Mouse (Mus musculus) kidney, embryonic 14.5 days (tissue): ENCODE data around the gene Tmem123. TPM values are rescaled to one million over a fixed set of nuclear protein-coding genes. Genes with fewer than 3 reads are reported as not detected.

Source experiments
- ATAC-seq: fragments of 200-750 bp; cut with Nextera tagmentation; 2 replicates; pipeline ENCODE4 v1.8.0; 2017; ENCODE audit warnings: moderate number of reproducible peaks, mild to moderate bottlenecking, moderate TSS enrichment, moderate library complexity; ENCODE audit not compliant: low FRiP score, low TSS enrichment
- H3K27ac ChIP-seq: fragments of 300-500 bp; sonication (generic); 2 replicates; pipeline ENCODE4 v1.5.1; 2014; ENCODE audit warnings: low read depth, mild to moderate bottlenecking, low read length, moderate library complexity, mixed read lengths
- H3K27me3 ChIP-seq: fragments of 300-500 bp; sonication (generic); 2 replicates; pipeline ENCODE4 v1.6.1; 2014; ENCODE audit warnings: mild to moderate bottlenecking, low read length; ENCODE audit not compliant: control insufficient read depth, insufficient read depth
- H3K36me3 ChIP-seq: fragments of 300-500 bp; sonication (generic); 2 replicates; pipeline ENCODE4 v1.6.1; 2014; ENCODE audit warnings: low read length, mixed read lengths; ENCODE audit not compliant: control insufficient read depth, insufficient read depth
- H3K4me1 ChIP-seq: fragments of 300-500 bp; sonication (generic); 2 replicates; pipeline ENCODE4 v1.6.1; 2014; ENCODE audit warnings: low read length, mixed read lengths; ENCODE audit not compliant: control insufficient read depth, insufficient read depth
- H3K4me2 ChIP-seq: fragments of 300-500 bp; sonication (generic); replicated peaks from 2 replicates; pipeline ENCODE4 v1.6.1; 2014; ENCODE audit warnings: low read depth, mild to moderate bottlenecking, low read length
- H3K4me3 ChIP-seq: fragments of 300-500 bp; sonication (generic); 2 replicates; pipeline ENCODE4 v1.5.1; 2014; ENCODE audit warnings: mild to moderate bottlenecking, low read length
- H3K9ac ChIP-seq: fragments of 300-500 bp; sonication (generic); 2 replicates; pipeline ENCODE4 v1.6.1; 2014; ENCODE audit warnings: low read depth, mild to moderate bottlenecking, low read length, moderate library complexity
- H3K9me3 ChIP-seq: fragments of 300-500 bp; sonication (generic); 2 replicates; pipeline ENCODE4 v1.6.1; 2016; ENCODE audit warnings: low read length; ENCODE audit not compliant: control insufficient read depth
- WGBS: fragments of 180-500 bp; shearing (Covaris S2); extraction: QIAGEN DNeasy Blood & Tissue Kit; methylation state at CpG from one replicate; pipeline ENCODE4 v1.1.7; 2014; 5-methylcytosine and 5-hydroxymethylcytosine counted together
- polyA plus RNA-seq: library from polyadenylated mRNA; unstranded; fragments of >200 nt; fragmentation: Nextera tagmentation; extraction: Ambion mirVana; gene quantifications from 2 replicates; pipeline ENCODE4 v1.2.1, GENCODE M21; 2014

The Tmem123 gene
- polyA plus RNA-seq, 1 experiment from 2014 or later: 114 TPM

DNA sequence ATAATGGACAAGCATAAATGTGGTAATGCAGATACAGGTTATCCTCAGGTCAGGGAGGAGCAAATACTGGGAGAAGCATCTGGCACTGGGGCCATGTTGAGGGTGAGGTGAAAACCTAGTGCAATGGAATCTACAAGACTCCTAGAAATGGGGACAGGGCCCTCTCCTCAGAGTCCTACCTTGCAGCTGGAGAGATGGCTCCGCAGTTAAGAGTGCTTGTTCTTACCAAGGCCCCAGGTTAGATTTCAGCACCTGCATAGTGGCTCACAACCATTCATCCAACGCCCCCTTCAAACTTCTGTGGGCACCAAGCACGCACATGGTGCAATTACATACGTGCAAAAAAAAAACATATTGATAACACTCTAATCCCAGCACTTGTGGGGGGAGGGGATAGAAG, 15.9 kb downstream of the Tmem123 start:
- Histone ChIP-seq H3K27ac (no peak overlapping the region), H3K4me3 (no peak overlapping the region), H3K9ac (no peak overlapping the region), H3K4me1 (no peaks in the 10 kb centered on the region), H3K9me3 (no peaks in the 10 kb centered on the region), H3K36me3 (no peaks in the 10 kb centered on the region), H3K27me3 (no peaks in the 10 kb centered on the region), H3K4me2 (no peak overlapping the region)
- WGBS: 94% methylated on average over 4 of the region's 4 CpGs
- ATAC-seq: no peak

DNA sequence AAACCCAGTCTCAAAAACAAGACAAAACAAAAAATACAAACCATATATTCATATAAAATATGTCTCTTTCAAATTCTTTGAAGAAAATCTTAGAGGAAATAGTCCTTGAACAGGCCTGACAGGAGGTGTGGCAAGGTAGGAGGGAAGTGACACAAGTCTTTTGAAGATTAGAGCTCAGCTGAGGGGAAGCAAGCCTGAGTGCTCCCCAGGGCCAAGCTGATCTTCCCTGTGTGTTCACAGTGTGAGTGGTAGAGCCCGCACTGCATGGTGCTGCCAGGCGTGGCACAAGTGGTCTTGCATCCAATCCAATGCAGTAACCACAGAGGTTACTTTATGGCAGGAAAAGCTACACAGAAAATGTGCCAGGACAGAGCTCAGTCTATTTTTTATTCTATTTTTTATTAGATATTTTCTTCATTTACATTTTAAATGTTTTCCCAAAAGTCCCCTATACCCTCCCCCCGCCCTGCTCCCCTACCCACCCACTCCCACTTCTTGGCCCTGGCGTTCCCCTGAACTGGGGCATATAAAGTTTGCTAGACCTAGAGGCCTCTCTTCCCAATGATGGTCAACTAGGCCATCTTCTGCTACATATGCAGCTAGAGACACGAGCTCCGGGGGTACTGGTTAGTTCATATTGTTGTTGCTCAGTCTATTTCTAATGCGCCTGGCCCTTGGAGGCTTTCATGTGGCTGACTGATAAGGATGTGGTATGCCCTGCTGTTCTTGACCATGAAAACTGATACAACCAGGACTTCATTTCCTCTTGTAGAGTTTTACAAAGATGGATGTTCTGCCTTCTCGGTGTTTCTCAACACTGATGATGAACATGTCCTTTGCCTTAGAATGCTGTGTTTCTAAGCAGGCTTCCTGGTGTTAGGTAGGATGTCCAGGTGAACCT, 16.7 kb downstream of the Tmem123 start:
- Histone ChIP-seq H3K27ac (no peak overlapping the region), H3K27me3 (no peaks in the 10 kb centered on the region), H3K4me1 (no peaks in the 10 kb centered on the region), H3K4me2 (no peak overlapping the region), H3K9me3 (no peaks in the 10 kb centered on the region), H3K36me3 (no peaks in the 10 kb centered on the region), H3K9ac (no peak overlapping the region), H3K4me3 (no peak overlapping the region)
- ATAC-seq: no peak
- WGBS: 92% methylated on average over 8 of the region's 8 CpGs

DNA sequence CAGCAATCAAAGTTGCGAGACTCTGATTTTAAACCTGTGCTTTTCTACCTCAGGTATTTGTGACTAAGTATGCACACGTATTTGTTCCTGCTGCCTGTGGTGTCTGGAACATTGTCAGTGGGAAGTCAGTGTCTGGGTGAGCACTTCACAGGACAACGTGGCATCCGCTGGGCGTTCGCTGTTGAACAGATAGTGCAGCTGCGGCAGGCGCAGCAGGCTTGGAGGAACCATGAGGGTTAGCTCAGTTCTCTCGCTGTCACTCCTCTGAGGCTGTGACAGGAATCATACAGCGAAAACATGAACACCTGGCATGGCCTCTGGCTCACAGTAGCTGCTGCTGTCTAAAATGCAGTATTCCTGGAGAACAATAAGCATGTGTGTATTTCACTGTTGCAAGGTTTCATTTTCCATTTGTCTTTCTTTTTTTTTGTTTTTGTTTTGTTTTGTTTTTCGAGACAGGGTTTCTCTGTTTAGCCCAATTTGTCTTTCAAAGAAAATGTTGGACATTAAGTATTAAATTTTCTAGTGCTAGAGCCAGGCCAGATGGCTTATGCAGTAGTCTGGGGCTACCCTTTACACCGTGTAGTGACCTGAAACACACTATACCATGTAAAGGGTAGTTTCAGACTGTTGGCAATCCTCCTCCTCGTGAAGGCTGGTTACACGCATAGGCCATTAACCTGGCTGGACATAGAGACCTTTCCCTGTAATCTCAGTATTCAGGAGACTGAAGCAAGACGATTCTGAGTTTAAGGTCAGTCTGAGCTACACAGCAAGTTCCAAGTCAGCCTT, 20.2 kb downstream of the Tmem123 start:
- Histone ChIP-seq H3K9me3 (no peaks in the 10 kb centered on the region), H3K27ac (peak overlapping the region; percentile 19; the same call in 1 of the 2 replicates), H3K4me3 (no peak overlapping the region), H3K27me3 (no peaks in the 10 kb centered on the region), H3K4me1 (no peaks in the 10 kb centered on the region), H3K4me2 (no peak overlapping the region), H3K36me3 (0 out of 2 replicates have a peak, but pooled peaks cover 2% of the 10 kb centered on the region), H3K9ac (no peak overlapping the region)
- peak; percentile 29; the same call in 1 of the 2 replicates for ATAC-seq
- WGBS: 77% methylated on average over 15 of the region's 15 CpGs

DNA sequence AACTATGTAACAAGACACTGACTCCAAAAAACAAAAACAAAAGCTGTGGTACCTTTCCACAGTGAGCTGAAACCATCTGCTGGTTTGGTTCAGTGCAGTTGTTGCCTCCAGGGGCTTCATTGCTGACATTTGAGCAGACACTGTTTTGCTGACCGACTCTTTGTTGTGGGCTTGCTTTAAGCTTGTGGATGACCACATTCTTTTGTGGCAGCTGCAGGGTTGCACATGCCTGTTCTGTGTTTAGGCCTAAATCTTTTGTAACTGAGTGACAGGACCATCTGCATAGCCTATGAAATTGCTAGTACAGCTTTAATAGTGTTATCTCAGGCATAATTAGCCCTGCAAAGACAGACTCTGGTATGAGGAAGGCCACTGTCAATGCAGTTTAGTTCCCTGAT, 20.8 kb downstream of the Tmem123 start:
- H3K36me3 ChIP-seq: 0 out of 2 replicates have a peak, but pooled peaks cover 2% of the 10 kb centered on the region
- H3K4me1 ChIP-seq: no peaks in the 10 kb centered on the region
- no peak overlapping the region for H3K9ac ChIP-seq
- no peak overlapping the region for H3K4me3 ChIP-seq
- no peaks in the 10 kb centered on the region for H3K9me3 ChIP-seq
- no peaks in the 10 kb centered on the region for H3K27me3 ChIP-seq
- H3K27ac ChIP-seq: peak overlapping the region; percentile 19; the same call in 1 of the 2 replicates
- ATAC-seq: peak; percentile 32; the same call in 1 of the 2 replicates
- 32% methylated on average over 1 of the region's 1 CpGs for WGBS
- no peak overlapping the region for H3K4me2 ChIP-seq

DNA sequence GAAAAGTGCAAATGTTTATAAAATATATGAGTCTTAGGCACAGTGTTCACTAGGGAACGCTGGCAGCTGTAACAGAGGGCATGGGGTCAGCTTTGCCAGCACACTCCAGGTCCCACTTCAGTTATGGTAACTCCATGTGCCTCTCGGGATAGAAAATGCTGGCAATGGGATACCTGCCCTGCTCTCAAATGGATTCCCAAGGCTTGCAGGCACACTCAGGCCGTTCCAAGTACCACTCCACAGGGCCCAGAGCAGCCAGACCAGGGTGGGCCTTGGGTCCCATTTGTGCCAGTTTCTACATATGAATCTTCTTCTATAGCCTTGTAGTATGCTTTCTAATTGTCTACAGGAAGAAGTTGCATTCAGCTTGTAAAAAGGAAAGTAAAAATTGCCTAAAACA, 21.6 kb downstream of the Tmem123 start:
- no peaks in the 10 kb centered on the region for H3K27me3 ChIP-seq
- 86% methylated on average over 3 of the region's 3 CpGs for WGBS
- no peak overlapping the region for H3K4me2 ChIP-seq
- H3K9ac ChIP-seq: no peak overlapping the region
- no peak overlapping the region for H3K27ac ChIP-seq
- no peak overlapping the region for H3K4me3 ChIP-seq
- ATAC-seq: no peak
- H3K36me3 ChIP-seq: peaks cover 2% of the 10 kb centered on the region; the same call in 1 of the 2 replicates
- H3K9me3 ChIP-seq: no peaks in the 10 kb centered on the region
- no peaks in the 10 kb centered on the region for H3K4me1 ChIP-seq

DNA sequence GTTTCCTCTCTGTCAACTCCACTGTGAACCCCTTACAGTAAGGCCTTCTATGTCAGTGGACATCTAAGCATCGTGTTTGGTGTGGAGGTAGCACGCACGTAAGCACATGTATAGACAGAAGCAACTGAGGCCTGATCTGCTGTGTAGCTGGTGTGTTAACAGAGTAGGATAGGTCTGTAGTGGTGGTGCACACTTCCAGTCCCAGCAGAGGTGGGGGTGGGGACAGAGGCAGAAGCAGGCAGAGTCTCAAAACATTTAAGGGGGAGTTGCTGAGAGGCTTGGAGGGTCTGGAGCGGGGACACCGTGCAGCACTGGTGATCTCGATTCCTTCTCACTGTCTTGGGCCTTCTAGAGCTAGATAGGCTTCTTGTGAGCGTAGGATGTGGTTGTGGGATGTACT, 22.2 kb downstream of the Tmem123 start:
- WGBS: 89% methylated on average over 7 of the region's 7 CpGs
- H3K27me3 ChIP-seq: no peaks in the 10 kb centered on the region
- no peaks in the 10 kb centered on the region for H3K4me1 ChIP-seq
- H3K9ac ChIP-seq: no peak overlapping the region
- no peak for ATAC-seq
- no peak overlapping the region for H3K27ac ChIP-seq
- H3K4me2 ChIP-seq: no peak overlapping the region
- no peaks in the 10 kb centered on the region for H3K9me3 ChIP-seq
- peaks cover 5% of the 10 kb centered on the region; the same call in 1 of the 2 replicates for H3K36me3 ChIP-seq
- H3K4me3 ChIP-seq: no peak overlapping the region

DNA sequence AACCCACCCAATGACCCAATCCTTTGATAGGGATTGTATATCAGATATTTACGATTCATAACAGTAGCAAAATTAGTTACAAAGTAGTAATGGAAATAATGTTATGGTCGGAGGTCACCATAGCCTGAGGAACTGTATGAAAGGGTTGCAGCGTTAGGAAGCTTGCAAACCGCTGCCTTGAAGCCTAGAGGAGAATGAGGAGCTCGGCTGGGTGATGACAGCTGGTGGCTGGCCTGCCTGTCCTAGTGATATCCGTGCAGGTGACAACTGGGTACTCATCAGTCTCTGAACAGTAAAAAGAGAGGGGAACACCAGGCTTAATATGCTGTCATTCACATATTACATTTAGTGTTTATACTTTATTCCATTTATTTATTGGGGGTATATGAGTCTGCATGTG, 24.6 kb downstream of the Tmem123 start:
- no peaks in the 10 kb centered on the region for H3K9me3 ChIP-seq
- 77% methylated on average over 6 of the region's 6 CpGs for WGBS
- H3K27ac ChIP-seq: no peak overlapping the region
- H3K9ac ChIP-seq: no peak overlapping the region
- no peak overlapping the region for H3K4me3 ChIP-seq
- peaks cover 20% of the 10 kb centered on the region; the same call in 1 of the 2 replicates for H3K36me3 ChIP-seq
- H3K4me1 ChIP-seq: no peaks in the 10 kb centered on the region
- no peak for ATAC-seq
- no peak overlapping the region for H3K4me2 ChIP-seq
- no peaks in the 10 kb centered on the region for H3K27me3 ChIP-seq

DNA sequence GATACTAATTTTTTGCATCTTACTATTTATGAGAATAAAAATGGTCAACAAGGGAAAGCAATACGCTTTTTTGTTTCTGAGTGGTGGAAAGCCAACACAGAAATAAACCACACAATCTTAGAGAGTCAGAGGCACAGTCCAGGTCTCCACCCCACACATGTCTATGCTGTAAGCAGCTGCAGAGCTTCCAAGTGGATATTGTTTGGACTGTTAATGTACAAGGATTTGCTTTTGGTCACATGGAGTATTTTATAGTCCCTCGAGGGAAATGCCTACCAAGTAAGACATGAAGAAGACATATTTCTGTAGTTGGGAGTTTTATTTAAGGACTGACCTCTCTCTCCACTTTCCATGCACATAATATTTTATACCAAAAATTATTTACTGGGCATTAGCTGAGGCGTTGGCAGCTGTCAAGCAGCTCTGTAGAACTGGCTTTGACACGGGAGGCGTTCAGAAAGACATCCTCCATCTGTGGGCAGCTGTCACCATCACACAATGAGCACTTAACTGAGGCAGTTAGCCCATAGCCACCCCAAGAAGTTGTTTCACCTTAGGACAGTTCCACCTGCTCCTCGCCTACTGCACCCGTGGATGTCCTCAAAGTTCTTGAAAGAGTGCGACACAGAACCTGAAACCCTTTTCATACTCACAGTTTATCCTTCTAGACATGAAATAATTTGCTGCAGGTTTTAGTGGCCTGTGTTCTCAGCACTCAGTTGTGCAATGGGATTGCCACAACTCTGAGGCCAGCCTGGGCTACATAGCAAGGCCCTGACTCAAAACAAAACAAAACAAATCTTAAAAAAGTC, 26.1 kb downstream of the Tmem123 start:
- Histone ChIP-seq H3K4me2 (no peak overlapping the region), H3K9ac (no peak overlapping the region), H3K27ac (no peak overlapping the region), H3K4me3 (no peak overlapping the region), H3K36me3 (peaks cover 28% of the 10 kb centered on the region; the same call in 1 of the 2 replicates), H3K9me3 (no peaks in the 10 kb centered on the region), H3K27me3 (no peaks in the 10 kb centered on the region), H3K4me1 (no peaks in the 10 kb centered on the region)
- no peak for ATAC-seq
- 82% methylated on average over 8 of the region's 8 CpGs for WGBS
